ENCODE assay signal across 15 mouse cellular contexts in genomic region chr6:119491006-119491405, GRCm38 (mm10). TPM values are rescaled to one million over a fixed set of nuclear protein-coding genes. Genes with fewer than 3 reads are reported as not detected.
DNase-seq lines count a peak whose midpoint lies in the region; ATAC-seq lines count a peak whose summit lies in the region.
"Had no signal": no experiment of that assay in that cellular context is flagged by ENCODE, and none has a peak within 500 bp of the region (broad histone marks: within the 10 kb centered on the region; RNA-seq: fewer than 3 reads in every experiment).

No protein-coding gene starts in this region.

- no peak overlapping the region for H3K27ac ChIP-seq in heart, embryonic 16.5 days (ENCODE audit: low read length)
- H3K27ac ChIP-seq in heart, embryonic 11.5 days (ENCODE audit: low read depth, low read length), result no peak overlapping the region
- H3K27ac ChIP-seq in embryonic facial prominence, embryonic 12.5 days, result no peak overlapping the region
- H3K27ac ChIP-seq in forebrain, embryonic 14.5 days (ENCODE audit: low read depth, low read length), result no peak overlapping the region
- H3K27ac ChIP-seq in midbrain, embryonic 12.5 days (replicated peaks), result peak overlapping the region; percentile 85
- H3K27ac ChIP-seq: liver, embryonic 15.5 days; stomach, postnatal 0 days had no signal

- no peaks in the 10 kb centered on the region for H3K9me3 ChIP-seq in heart, embryonic 16.5 days (replicated peaks; ENCODE audit: control insufficient read depth, low read length)
- H3K9me3 ChIP-seq in heart, embryonic 11.5 days (replicated peaks; ENCODE audit: control insufficient read depth, low read length), result no peaks in the 10 kb centered on the region
- H3K9me3 ChIP-seq in embryonic facial prominence, embryonic 12.5 days, result no peaks in the 10 kb centered on the region
- H3K9me3 ChIP-seq in forebrain, embryonic 14.5 days (replicated peaks; ENCODE audit: control insufficient read depth, low read length), result no peaks in the 10 kb centered on the region
- H3K9me3 ChIP-seq in midbrain, embryonic 12.5 days, result no peaks in the 10 kb centered on the region
- H3K9me3 ChIP-seq: liver, embryonic 15.5 days had no signal

- WGBS in heart, embryonic 16.5 days, result 46% methylated on average over 11 of the region's 11 CpGs
- 49% methylated on average over 11 of the region's 11 CpGs for WGBS in heart, embryonic 11.5 days (ENCODE audit: insufficient replicate concordance)
- WGBS in embryonic facial prominence, embryonic 12.5 days, result 36% methylated on average over 11 of the region's 11 CpGs
- WGBS in forebrain, embryonic 14.5 days, result 23% methylated on average over 11 of the region's 11 CpGs
- 17% methylated on average over 11 of the region's 11 CpGs for WGBS in midbrain, embryonic 12.5 days

- peak overlapping the region; percentile 48; the same call in 1 of the 2 replicates for H3K4me2 ChIP-seq in heart, embryonic 16.5 days (ENCODE audit: low read depth, low read length)
- H3K4me2 ChIP-seq in heart, embryonic 11.5 days, result no peak overlapping the region
- H3K4me2 ChIP-seq in embryonic facial prominence, embryonic 12.5 days (replicated peaks), result peak overlapping the region; percentile 17; the same call in 1 of the 2 replicates
- peak overlapping the region; percentile 32 for H3K4me2 ChIP-seq in forebrain, embryonic 14.5 days (ENCODE audit: low read length)
- peak overlapping the region; percentile 37 for H3K4me2 ChIP-seq in midbrain, embryonic 12.5 days (replicated peaks)
- H3K4me2 ChIP-seq: liver, embryonic 15.5 days had no signal

- ATAC-seq in heart, embryonic 16.5 days (replicated peaks; ENCODE audit: extremely low read depth, insufficient read depth, low FRiP score), result no peak
- no peak for ATAC-seq in heart, embryonic 11.5 days (replicated peaks; ENCODE audit: insufficient number of reproducible peaks, low FRiP score, low TSS enrichment)
- ATAC-seq in embryonic facial prominence, embryonic 12.5 days (ENCODE audit: insufficient number of reproducible peaks, insufficient read depth, low FRiP score, low TSS enrichment), result no peak
- ATAC-seq in forebrain, embryonic 14.5 days, result no peak
- ATAC-seq in midbrain, embryonic 12.5 days (ENCODE audit: low FRiP score, low read depth), result no peak
- ATAC-seq: CD4-positive, CD25-positive, alpha-beta regulatory T cell, adult 4 months had no signal

- H3K4me3 ChIP-seq in heart, embryonic 16.5 days (ENCODE audit: low read length), result no peak overlapping the region
- H3K4me3 ChIP-seq in heart, embryonic 11.5 days (ENCODE audit: low read depth, low read length), result no peak overlapping the region
- no peak overlapping the region for H3K4me3 ChIP-seq in embryonic facial prominence, embryonic 12.5 days
- H3K4me3 ChIP-seq in forebrain, embryonic 14.5 days (ENCODE audit: low read depth, low read length), result no peak overlapping the region
- 0 out of 2 replicates have a peak overlapping the region, but pooled peaks have one; percentile 9 for H3K4me3 ChIP-seq in midbrain, embryonic 12.5 days
- H3K4me3 ChIP-seq: liver, embryonic 15.5 days had no signal

- H3K9ac ChIP-seq in heart, embryonic 16.5 days (ENCODE audit: low read length), result no peak overlapping the region
- H3K9ac ChIP-seq in heart, embryonic 11.5 days (ENCODE audit: low read depth, low read length), result no peak overlapping the region
- H3K9ac ChIP-seq in embryonic facial prominence, embryonic 12.5 days, result no peak overlapping the region
- H3K9ac ChIP-seq in forebrain, embryonic 14.5 days (ENCODE audit: low read length), result peak overlapping the region; percentile 26; the same call in 1 of the 2 replicates
- 0 out of 2 replicates have a peak overlapping the region, but pooled peaks have one; percentile 28 for H3K9ac ChIP-seq in midbrain, embryonic 12.5 days (replicated peaks)
- H3K9ac ChIP-seq: liver, embryonic 15.5 days had no signal

- no peaks in the 10 kb centered on the region for H3K36me3 ChIP-seq in heart, embryonic 16.5 days (ENCODE audit: control insufficient read depth, insufficient read depth)
- H3K36me3 ChIP-seq in heart, embryonic 11.5 days (ENCODE audit: control insufficient read depth, insufficient read depth, low read length), result no peaks in the 10 kb centered on the region
- no peaks in the 10 kb centered on the region for H3K36me3 ChIP-seq in embryonic facial prominence, embryonic 12.5 days
- H3K36me3 ChIP-seq in forebrain, embryonic 14.5 days (ENCODE audit: control insufficient read depth, insufficient read depth, low read length), result 0 out of 2 replicates have a peak, but pooled peaks cover 3% of the 10 kb centered on the region
- H3K36me3 ChIP-seq in midbrain, embryonic 12.5 days, result no peaks in the 10 kb centered on the region
- H3K36me3 ChIP-seq: liver, embryonic 15.5 days had no signal

- DNase-seq in forebrain, embryonic 14.5 days (ENCODE audit: low spot score), result peak; percentile 25
- DNase-seq in urinary bladder, adult 2 months (ENCODE audit: low spot score), result no peak
- no peak for DNase-seq in frontal cortex, postnatal 10 days (ENCODE audit: low spot score in 2 of 2)
- DNase-seq in frontal cortex, adult 2 months (ENCODE audit: extremely low spot score in 1 of 2, low spot score in 1 of 2), result no peak
- DNase-seq: cerebellum, adult 9-11 months; heart, adult 18-20 months; kidney, adult 9 months; right cerebral cortex, postnatal 25 days had no signal

- no peaks in the 10 kb centered on the region for H3K27me3 ChIP-seq in heart, embryonic 16.5 days (ENCODE audit: control insufficient read depth, insufficient read depth, low read length)
- H3K27me3 ChIP-seq in heart, embryonic 11.5 days (ENCODE audit: control insufficient read depth, insufficient read depth, low read length), result no peaks in the 10 kb centered on the region
- H3K27me3 ChIP-seq in embryonic facial prominence, embryonic 12.5 days, result no peaks in the 10 kb centered on the region
- H3K27me3 ChIP-seq in forebrain, embryonic 14.5 days (replicated peaks; ENCODE audit: control insufficient read depth, insufficient read depth, low read length), result no peaks in the 10 kb centered on the region
- peaks cover 6% of the 10 kb centered on the region; the same call in 1 of the 2 replicates for H3K27me3 ChIP-seq in midbrain, embryonic 12.5 days
- H3K27me3 ChIP-seq: liver, embryonic 15.5 days had no signal

- peaks cover 10% of the 10 kb centered on the region for H3K4me1 ChIP-seq in heart, embryonic 16.5 days (ENCODE audit: control insufficient read depth, insufficient read depth, low read length)
- H3K4me1 ChIP-seq in heart, embryonic 11.5 days (ENCODE audit: control insufficient read depth, insufficient read depth, low read length), result peaks cover 5% of the 10 kb centered on the region
- peaks cover 15% of the 10 kb centered on the region for H3K4me1 ChIP-seq in embryonic facial prominence, embryonic 12.5 days
- peaks cover 26% of the 10 kb centered on the region for H3K4me1 ChIP-seq in forebrain, embryonic 14.5 days (ENCODE audit: control insufficient read depth, insufficient read depth, low read length)
- peaks cover 38% of the 10 kb centered on the region for H3K4me1 ChIP-seq in midbrain, embryonic 12.5 days

RNA-seq across cellular contexts. Expression of gene Fbxl14, which starts 11.5 kb away (rescaled TPM):
- polyA plus RNA-seq in heart, embryonic 16.5 days (2015; fragmentation: Nextera tagmentation; extraction: Ambion mirVana), result 3.3 and 4.3 TPM in 2 replicates
- polyA plus RNA-seq in heart, embryonic 11.5 days (2014; fragmentation: Nextera tagmentation; extraction: Ambion mirVana), result 4.9 and 5.2 TPM in 2 replicates
- 4.1 and 4.4 TPM in 2 replicates for polyA plus RNA-seq in embryonic facial prominence, embryonic 12.5 days (2016; fragmentation: Nextera tagmentation; extraction: Ambion mirVana)
- 6.8 and 7.6 TPM in 2 replicates for polyA plus RNA-seq in forebrain, embryonic 14.5 days (2014; fragmentation: Nextera tagmentation; extraction: Ambion mirVana)
- 4.0 and 4.1 TPM in 2 replicates for polyA plus RNA-seq in midbrain, embryonic 12.5 days (2016; fragmentation: Nextera tagmentation; extraction: Ambion mirVana)
- polyA plus RNA-seq in urinary bladder, adult 2 months (2012; rRNA removed), result 28.2 and 30.6 TPM in 2 replicates
- 30.9 and 33.7 TPM in 2 replicates for polyA plus RNA-seq in frontal cortex, adult 2 months (2012; rRNA removed)

RNA-seq across cellular contexts. Expression of gene Wnt5b, which starts 53.1 kb away (rescaled TPM):
- 5.1 and 5.6 TPM in 2 replicates for polyA plus RNA-seq in heart, embryonic 16.5 days (2015; fragmentation: Nextera tagmentation; extraction: Ambion mirVana)
- 6.8 and 7.3 TPM in 2 replicates for polyA plus RNA-seq in heart, embryonic 11.5 days (2014; fragmentation: Nextera tagmentation; extraction: Ambion mirVana)
- polyA plus RNA-seq in embryonic facial prominence, embryonic 12.5 days (2016; fragmentation: Nextera tagmentation; extraction: Ambion mirVana), result 17.9 and 20.0 TPM in 2 replicates
- 3.0 and 3.4 TPM in 2 replicates for polyA plus RNA-seq in forebrain, embryonic 14.5 days (2014; fragmentation: Nextera tagmentation; extraction: Ambion mirVana)
- polyA plus RNA-seq in midbrain, embryonic 12.5 days (2016; fragmentation: Nextera tagmentation; extraction: Ambion mirVana), result 10.4 and 10.6 TPM in 2 replicates
- 7.3 and 8.0 TPM in 2 replicates for polyA plus RNA-seq in urinary bladder, adult 2 months (2012; rRNA removed)
- polyA plus RNA-seq in frontal cortex, adult 2 months (2012; rRNA removed), result 2.1 and 2.8 TPM in 2 replicates

Comparison
In these comparisons a context has a peak if more than half of its experiments do, and no peak if none do; other contexts are left out.
1. H3K9ac ChIP-seq: peak in forebrain, embryonic 14.5 days (single experiment) and midbrain, embryonic 12.5 days (single experiment); none in heart, embryonic 16.5 days (single experiment), heart, embryonic 11.5 days (single experiment) and embryonic facial prominence, embryonic 12.5 days (single experiment).